Mouse (Mus musculus) liver, postnatal 0 days (tissue): Measurements from ENCODE around the gene Carm1. TPM values are rescaled to one million over a fixed set of nuclear protein-coding genes. Genes with fewer than 3 reads are reported as not detected.

Source experiments
- ATAC-seq: fragments of 200-750 bp; cut with Nextera tagmentation; 2 replicates; pipeline ENCODE4 v1.8.0; 2017; ENCODE audit warnings: mild to moderate bottlenecking, moderate library complexity
- DNase-seq: peaks from one replicate; pipeline ENCODE4 v3.0.0-alpha.2; 2016
- H3K27ac ChIP-seq: fragments of 300-500 bp; sonication (generic); 2 replicates; pipeline ENCODE4 v1.5.1; 2014; ENCODE audit warnings: antibody characterized with exemption, moderate library complexity, mild to moderate bottlenecking, low read depth
- H3K27me3 ChIP-seq: fragments of 300-500 bp; sonication (generic); 2 replicates; pipeline ENCODE4 v1.6.1; 2014; ENCODE audit warnings: low read length, control low read depth, mixed read lengths; ENCODE audit not compliant: insufficient read depth
- H3K36me3 ChIP-seq: fragments of 300-500 bp; sonication (generic); replicated peaks from 2 replicates; pipeline ENCODE4 v1.6.1; 2014; ENCODE audit warnings: mild to moderate bottlenecking, control low read depth, low read length, moderate library complexity, mixed read lengths; ENCODE audit not compliant: insufficient read depth
- H3K4me1 ChIP-seq: fragments of 300-500 bp; sonication (generic); 2 replicates; pipeline ENCODE4 v1.6.1; 2014; ENCODE audit warnings: antibody characterized with exemption, mild to moderate bottlenecking, control low read depth; ENCODE audit not compliant: insufficient read depth
- H3K4me2 ChIP-seq: fragments of 300-500 bp; sonication (generic); 2 replicates; pipeline ENCODE4 v1.6.1; 2014; ENCODE audit warnings: low read depth, mild to moderate bottlenecking, low read length, moderate library complexity, mixed read lengths
- H3K4me3 ChIP-seq: fragments of 300-500 bp; sonication (generic); 2 replicates; pipeline ENCODE4 v1.5.1; 2014; ENCODE audit warnings: low read depth, low read length
- H3K9ac ChIP-seq: fragments of 300-500 bp; sonication (generic); replicated peaks from 2 replicates; pipeline ENCODE4 v1.6.1; 2014; ENCODE audit warnings: mild to moderate bottlenecking, moderate library complexity
- H3K9me3 ChIP-seq: fragments of 300-500 bp; sonication (generic); 2 replicates; pipeline ENCODE4 v1.6.1; 2016; ENCODE audit warnings: mild to moderate bottlenecking, control low read depth, low read length, mixed read lengths
- CTCF ChIP-seq: sonication (generic); IDR thresholded peaks from 2 replicates; pipeline ENCODE4 v1.5.1; 2016; ENCODE audit warnings: antibody characterized with exemption, low read depth
- EP300 ChIP-seq: IDR thresholded peaks from 2 replicates; pipeline ENCODE4 v1.6.1; 2016; ENCODE audit warnings: antibody characterized with exemption, low read depth, mild to moderate bottlenecking
- WGBS: fragments of 180-500 bp; shearing (Covaris S2); extraction: QIAGEN DNeasy Blood & Tissue Kit; methylation state at CpG from one replicate; pipeline ENCODE4 v1.1.7; 2014; ENCODE audit not compliant: insufficient replicate concordance; 5-methylcytosine and 5-hydroxymethylcytosine counted together
- polyA plus RNA-seq: library from polyadenylated mRNA; unstranded; fragments of >200 nt; fragmentation: Nextera tagmentation; extraction: Ambion mirVana; gene quantifications from 2 replicates; pipeline ENCODE4 v1.2.1, GENCODE M21; 2015

Carm1 gene
- polyA plus RNA-seq, 1 experiment from 2014 or later, result 8.6 TPM

GRCm38 (mm10) chr9:21507753-21508430, 38.8 kb upstream of the Carm1 start:
- Histone ChIP-seq H3K4me2 (no peak overlapping the region), H3K27ac (no peak overlapping the region), H3K4me3 (no peak overlapping the region), H3K4me1 (peaks cover 18% of the 10 kb centered on the region), H3K9ac (no peak overlapping the region), H3K27me3 (no peaks in the 10 kb centered on the region), H3K36me3 (peaks cover 55% of the 10 kb centered on the region), H3K9me3 (no peaks in the 10 kb centered on the region)
- DNase-seq, result no peak
- no peak for TF ChIP-seq CTCF
- TF ChIP-seq EP300, result no peak
- WGBS, result 90% methylated on average over 15 of the region's 15 CpGs
- no peak for ATAC-seq

- H3K4me2 ChIP-seq, result peak overlapping the region; percentile 71
- H3K4me3 ChIP-seq, result peak overlapping the region; percentile 86; the same call in 1 of the 2 replicates
- no peaks in the 10 kb centered on the region for H3K9me3 ChIP-seq
- peak overlapping the region; percentile 81; the same call in 1 of the 2 replicates for H3K9ac ChIP-seq
- H3K27ac ChIP-seq, result 0 out of 2 replicates have a peak overlapping the region, but pooled peaks have one; percentile 91
- 75% methylated on average over 7 of the region's 7 CpGs for WGBS
- peaks cover 45% of the 10 kb centered on the region for H3K36me3 ChIP-seq
- no peak for DNase-seq
- TF ChIP-seq CTCF (no peak), EP300 (no peak)
- no peak for ATAC-seq
- H3K27me3 ChIP-seq, result no peaks in the 10 kb centered on the region
- H3K4me1 ChIP-seq, result peaks cover 18% of the 10 kb centered on the region
Observed at GRCm38 (mm10) chr9:21508871-21509404, 37.8 kb upstream of the Carm1 start.

- ATAC-seq (peak; percentile 96), DNase-seq (peak; percentile 94)
- Histone ChIP-seq H3K4me3 (peak within 1 kb of the TSS; percentile 86), H3K27ac (peak within 1 kb of the TSS; percentile 91), H3K27me3 (no peaks in the 10 kb centered on the region), H3K4me2 (peak within 1 kb of the TSS; percentile 71), H3K36me3 (peaks cover 35% of the 10 kb centered on the region), H3K4me1 (peaks cover 18% of the 10 kb centered on the region), H3K9ac (peak within 1 kb of the TSS; percentile 81), H3K9me3 (no peaks in the 10 kb centered on the region)
- TF ChIP-seq CTCF (no peak), EP300 (peak; percentile 85)
- WGBS, result under 1% methylated on average over 44 of the region's 44 CpGs
Observed at GRCm38 (mm10) chr9:21509772-21510688, 36.7 kb upstream of the Carm1 start, which contains the start of gene Tmed1. Gene Tmed1 (minus strand): TSS chr9:21510252.

- Histone ChIP-seq H3K9ac (peak overlapping the region; percentile 81), H3K27ac (peak overlapping the region; percentile 91), H3K4me2 (peak overlapping the region; percentile 71), H3K36me3 (peaks cover 29% of the 10 kb centered on the region), H3K27me3 (no peaks in the 10 kb centered on the region), H3K9me3 (no peaks in the 10 kb centered on the region), H3K4me3 (peak overlapping the region; percentile 86), H3K4me1 (peaks cover 18% of the 10 kb centered on the region)
- no peak for TF ChIP-seq EP300
- DNase-seq (no peak), ATAC-seq (no peak; the same call in 1 of the 2 replicates)
- 8% methylated on average over 7 of the region's 7 CpGs for WGBS
Observed at GRCm38 (mm10) chr9:21510689-21511015, 36.0 kb upstream of the Carm1 start.

GRCm38 (mm10) chr9:21511052-21511451, 35.6 kb upstream of the Carm1 start:
- no peak for TF ChIP-seq EP300
- no peak for TF ChIP-seq CTCF
- ATAC-seq (no peak), DNase-seq (no peak)
- H3K27ac ChIP-seq, result peak overlapping the region; percentile 91
- peaks cover 25% of the 10 kb centered on the region for H3K36me3 ChIP-seq
- WGBS, result 74% methylated on average over 9 of the region's 9 CpGs
- peak overlapping the region; percentile 71 for H3K4me2 ChIP-seq
- peak overlapping the region; percentile 81 for H3K9ac ChIP-seq
- no peaks in the 10 kb centered on the region for H3K9me3 ChIP-seq
- H3K4me3 ChIP-seq, result peak overlapping the region; percentile 86
- H3K27me3 ChIP-seq, result no peaks in the 10 kb centered on the region
- H3K4me1 ChIP-seq, result peaks cover 18% of the 10 kb centered on the region

GRCm38 (mm10) chr9:21513466-21513865, 33.2 kb upstream of the Carm1 start:
- 91% methylated on average over 4 of the region's 4 CpGs for WGBS
- Histone ChIP-seq H3K4me2 (no peak overlapping the region), H3K27me3 (no peaks in the 10 kb centered on the region), H3K4me3 (no peak overlapping the region), H3K27ac (no peak overlapping the region), H3K9ac (no peak overlapping the region), H3K4me1 (peaks cover 18% of the 10 kb centered on the region), H3K36me3 (peaks cover 2% of the 10 kb centered on the region; the same call in 1 of the 2 replicates), H3K9me3 (no peaks in the 10 kb centered on the region)
- TF ChIP-seq CTCF (no peak), EP300 (no peak)
- ATAC-seq, result no peak
- DNase-seq, result no peak
